Mouse (Mus musculus): ENCODE results near the gene Sgk1. TPM values are rescaled to one million over a fixed set of nuclear protein-coding genes. Genes with fewer than 3 reads are reported as not detected.
A peak's percentile ranks its signal among the peaks of the same experiment; 100 is the strongest.

Gene Sgk1
- total RNA-seq, 4 experiments from 2014 or later = 107 to 165 (median 138) TPM

- DNase-seq (ENCODE audit: low spot score in 2 of 2) = no peak
These were observed 34.5 kb downstream of the Sgk1 start for GRCm38 (mm10) chr10:21916301-21917071.

- no peak for DNase-seq (ENCODE audit: low spot score in 2 of 2)
These were observed 36.2 kb downstream of the Sgk1 start for GRCm38 (mm10) chr10:21918016-21918749.

- no peak for DNase-seq (ENCODE audit: low spot score in 2 of 2)
These were observed 36.8 kb downstream of the Sgk1 start for GRCm38 (mm10) chr10:21918750-21919145.

GRCm38 (mm10) chr10:21920611-21921010 lies 38.6 kb downstream of the Sgk1 start:
- DNase-seq (ENCODE audit: low spot score in 2 of 2) = no peak

GRCm38 (mm10) chr10:21922716-21923350 lies 40.8 kb downstream of the Sgk1 start:
- no peak for DNase-seq (ENCODE audit: low spot score in 2 of 2)

GRCm38 (mm10) chr10:21923495-21923952 lies 41.5 kb downstream of the Sgk1 start:
- DNase-seq (ENCODE audit: low spot score in 2 of 2) = peak; percentile 44 to 47

- DNase-seq (ENCODE audit: low spot score in 2 of 2) = no peak
These were observed 42.2 kb downstream of the Sgk1 start for GRCm38 (mm10) chr10:21924051-21924720.

- no peak for DNase-seq (ENCODE audit: low spot score in 2 of 2)
These were observed 45.0 kb downstream of the Sgk1 start for GRCm38 (mm10) chr10:21926941-21927340.

- no peak for DNase-seq (ENCODE audit: low spot score in 2 of 2)
These were observed 48.9 kb downstream of the Sgk1 start for GRCm38 (mm10) chr10:21930781-21931380.

GRCm38 (mm10) chr10:21932791-21933190 lies 50.8 kb downstream of the Sgk1 start:
- no peak for DNase-seq (ENCODE audit: low spot score in 2 of 2)

- no peak for DNase-seq (ENCODE audit: low spot score in 2 of 2)
These were observed 52.8 kb downstream of the Sgk1 start for GRCm38 (mm10) chr10:21934826-21935225.

- DNase-seq (ENCODE audit: low spot score in 2 of 2) = no peak
These were observed 54.7 kb downstream of the Sgk1 start for GRCm38 (mm10) chr10:21936513-21937221.

- DNase-seq (ENCODE audit: low spot score in 2 of 2) = no peak
These were observed 55.2 kb downstream of the Sgk1 start for GRCm38 (mm10) chr10:21937222-21937605.

GRCm38 (mm10) chr10:21938166-21938565 lies 56.2 kb downstream of the Sgk1 start:
- no peak for DNase-seq (ENCODE audit: low spot score in 2 of 2)

- no peak for DNase-seq (ENCODE audit: low spot score in 2 of 2)
These were observed 59.3 kb downstream of the Sgk1 start for GRCm38 (mm10) chr10:21941235-21941634.

- DNase-seq (ENCODE audit: low spot score in 2 of 2) = no peak
These were observed 61.2 kb downstream of the Sgk1 start for GRCm38 (mm10) chr10:21943145-21943700.

- no peak for DNase-seq (ENCODE audit: low spot score in 2 of 2)
These were observed 63.2 kb downstream of the Sgk1 start for GRCm38 (mm10) chr10:21945195-21945594.

- DNase-seq (ENCODE audit: low spot score in 2 of 2) = no peak
These were observed 64.9 kb downstream of the Sgk1 start for GRCm38 (mm10) chr10:21946751-21947351.

- no peak for DNase-seq (ENCODE audit: low spot score in 2 of 2)
These were observed 70.5 kb downstream of the Sgk1 start for GRCm38 (mm10) chr10:21952520-21952919.

- DNase-seq (ENCODE audit: low spot score in 2 of 2) = no peak
These were observed 79.1 kb downstream of the Sgk1 start for GRCm38 (mm10) chr10:21961111-21961510.
